In the genomic region with DNA sequence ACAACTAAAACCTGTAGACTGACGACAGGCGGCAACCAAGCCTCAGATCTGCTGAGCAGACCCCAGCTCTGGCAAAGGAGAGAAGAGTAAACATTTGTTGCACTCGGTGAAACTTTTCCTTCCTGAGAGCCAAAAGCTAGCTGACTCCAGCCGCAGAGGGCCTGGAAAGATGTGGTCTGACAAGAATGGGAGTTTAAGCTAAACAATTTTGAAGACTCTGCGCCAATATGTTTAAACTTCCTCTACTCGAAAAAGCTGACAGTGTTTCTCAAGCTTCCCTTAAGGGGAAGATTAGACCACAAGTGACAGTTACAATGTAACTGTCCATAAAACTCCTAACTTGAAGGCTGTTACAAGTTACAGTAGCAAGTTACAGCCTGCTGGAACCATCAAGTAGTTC, we compare ENCODE assay signal across 11 mouse cellular contexts. TPM values are rescaled to one million over a fixed set of nuclear protein-coding genes. Genes with fewer than 3 reads are reported as not detected.
DNase-seq lines count a peak whose midpoint lies in the region; ATAC-seq and TF ChIP-seq lines count a peak whose summit lies in the region.
"Had no signal": no experiment of that assay in that cellular context is flagged by ENCODE, and none has a peak within 500 bp of the region (broad histone marks: within the 10 kb centered on the region; RNA-seq: fewer than 3 reads in every experiment).

No protein-coding gene starts in this region.

- 34% methylated on average over 6 of the region's 6 CpGs for WGBS in embryonic facial prominence, embryonic 14.5 days
- whole genome bisulfite sequencing in embryonic facial prominence, embryonic 10.5 days, result 72% methylated on average over 6 of the region's 6 CpGs
- WGBS in limb, embryonic 14.5 days, result 38% methylated on average over 6 of the region's 6 CpGs
- WGBS in limb, embryonic 10.5 days, result 51% methylated on average over 6 of the region's 6 CpGs
- WGBS in forebrain, embryonic 16.5 days, result 87% methylated on average over 6 of the region's 6 CpGs
- WGBS in midbrain, embryonic 13.5 days, result 81% methylated on average over 6 of the region's 6 CpGs

- peak; percentile 83 for DNase-seq in embryonic facial prominence, embryonic 14.5 days (ENCODE audit: low spot score)
- DNase-seq in embryonic facial prominence, embryonic 10.5 days (ENCODE audit: low spot score), result no peak
- peak; percentile 44 for DNase-seq in limb, embryonic 14.5 days (ENCODE audit: low spot score)
- DNase-seq in limb, embryonic 10.5 days (ENCODE audit: low spot score), result no peak
- DNase-seq: gastrocnemius, postnatal 25 days; left cerebral cortex, postnatal 4 days had no signal

- no peak overlapping the region for H3K4me2 ChIP-seq in embryonic facial prominence, embryonic 14.5 days (ENCODE audit: low read depth, low read length)
- no peak overlapping the region for H3K4me2 ChIP-seq in limb, embryonic 14.5 days (replicated peaks; ENCODE audit: low read depth, low read length, severe bottlenecking)
- H3K4me2 ChIP-seq in forebrain, embryonic 16.5 days (ENCODE audit: low read length), result no peak overlapping the region
- H3K4me2 ChIP-seq in midbrain, embryonic 13.5 days (replicated peaks), result no peak overlapping the region

- H3K4me1 ChIP-seq in embryonic facial prominence, embryonic 14.5 days (ENCODE audit: control insufficient read depth, insufficient read depth, low read length), result peaks cover 6% of the 10 kb centered on the region; the same call in 1 of the 2 replicates
- H3K4me1 ChIP-seq in embryonic facial prominence, embryonic 10.5 days, result peaks cover 26% of the 10 kb centered on the region
- H3K4me1 ChIP-seq in limb, embryonic 14.5 days (ENCODE audit: control insufficient read depth, insufficient read depth, low read length), result 0 out of 2 replicates have a peak, but pooled peaks cover 4% of the 10 kb centered on the region
- H3K4me1 ChIP-seq in limb, embryonic 10.5 days, result 0 out of 2 replicates have a peak, but pooled peaks cover 3% of the 10 kb centered on the region
- no peaks in the 10 kb centered on the region for H3K4me1 ChIP-seq in forebrain, embryonic 16.5 days (replicated peaks; ENCODE audit: control insufficient read depth, insufficient read depth, low read length)
- peaks cover 5% of the 10 kb centered on the region; the same call in 1 of the 2 replicates for H3K4me1 ChIP-seq in midbrain, embryonic 13.5 days (replicated peaks)

- no peaks in the 10 kb centered on the region for H3K36me3 ChIP-seq in embryonic facial prominence, embryonic 14.5 days (ENCODE audit: control insufficient read depth, insufficient read depth, low read length)
- no peaks in the 10 kb centered on the region for H3K36me3 ChIP-seq in embryonic facial prominence, embryonic 10.5 days (replicated peaks)
- H3K36me3 ChIP-seq in limb, embryonic 14.5 days (ENCODE audit: control insufficient read depth, insufficient read depth, low read length), result no peaks in the 10 kb centered on the region
- H3K36me3 ChIP-seq in limb, embryonic 10.5 days, result no peaks in the 10 kb centered on the region
- no peaks in the 10 kb centered on the region for H3K36me3 ChIP-seq in forebrain, embryonic 16.5 days (ENCODE audit: control insufficient read depth, insufficient read depth)
- H3K36me3 ChIP-seq in midbrain, embryonic 13.5 days, result no peaks in the 10 kb centered on the region

- no peak for TF ChIP-seq POLR2A in limb, embryonic 14.5 days (IDR thresholded peaks at IDR 0.05; ENCODE audit: borderline replicate concordance, extremely low read depth, insufficient read depth, insufficient read length)

- no peak overlapping the region for H3K4me3 ChIP-seq in embryonic facial prominence, embryonic 14.5 days (ENCODE audit: low read depth, low read length)
- H3K4me3 ChIP-seq in embryonic facial prominence, embryonic 10.5 days, result no peak overlapping the region
- H3K4me3 ChIP-seq in limb, embryonic 14.5 days (replicated peaks; ENCODE audit: low read length), result no peak overlapping the region
- no peak overlapping the region for H3K4me3 ChIP-seq in limb, embryonic 10.5 days
- H3K4me3 ChIP-seq in forebrain, embryonic 16.5 days (replicated peaks; ENCODE audit: low read length), result no peak overlapping the region
- H3K4me3 ChIP-seq in midbrain, embryonic 13.5 days (replicated peaks), result no peak overlapping the region

- no peak overlapping the region for H3K27ac ChIP-seq in embryonic facial prominence, embryonic 14.5 days (replicated peaks; ENCODE audit: low read depth, low read length)
- H3K27ac ChIP-seq in embryonic facial prominence, embryonic 10.5 days (replicated peaks), result no peak overlapping the region
- no peak overlapping the region for H3K27ac ChIP-seq in limb, embryonic 14.5 days (replicated peaks; ENCODE audit: low read depth, low read length)
- no peak overlapping the region for H3K27ac ChIP-seq in limb, embryonic 10.5 days
- H3K27ac ChIP-seq in forebrain, embryonic 16.5 days (ENCODE audit: low read length), result no peak overlapping the region
- no peak overlapping the region for H3K27ac ChIP-seq in midbrain, embryonic 13.5 days

- no peak for ATAC-seq in embryonic facial prominence, embryonic 14.5 days (ENCODE audit: low read depth)
- no peak for ATAC-seq in limb, embryonic 14.5 days (ENCODE audit: low FRiP score, low read depth)
- ATAC-seq in hematopoietic stem cell, adult 5-6 weeks (replicated peaks in 1 of 2; ENCODE audit: insufficient read depth in 1 of 2, low FRiP score in 2 of 2, low TSS enrichment in 1 of 2, low read depth in 1 of 2, poor library complexity in 2 of 2, severe bottlenecking in 2 of 2), result peak; percentile 42 to 54
- peak; percentile 64 for ATAC-seq in megakaryocyte progenitor cell, adult 5-6 weeks (replicated peaks; ENCODE audit: poor library complexity)
- no peak for ATAC-seq in forebrain, embryonic 16.5 days
- no peak for ATAC-seq in midbrain, embryonic 13.5 days
- ATAC-seq: inflammation-experienced regulatory T-cells, adult 6 months had no signal

- H3K9ac ChIP-seq in embryonic facial prominence, embryonic 14.5 days (ENCODE audit: low read depth, low read length), result no peak overlapping the region
- no peak overlapping the region for H3K9ac ChIP-seq in limb, embryonic 14.5 days (ENCODE audit: low read depth, low read length, severe bottlenecking)
- no peak overlapping the region for H3K9ac ChIP-seq in forebrain, embryonic 16.5 days (replicated peaks; ENCODE audit: low read depth, low read length)
- H3K9ac ChIP-seq in midbrain, embryonic 13.5 days (replicated peaks), result no peak overlapping the region

- H3K27me3 ChIP-seq in embryonic facial prominence, embryonic 14.5 days (replicated peaks; ENCODE audit: control insufficient read depth, insufficient read depth, low read length), result no peaks in the 10 kb centered on the region
- no peaks in the 10 kb centered on the region for H3K27me3 ChIP-seq in embryonic facial prominence, embryonic 10.5 days (replicated peaks; ENCODE audit: low read depth, poor library complexity, severe bottlenecking)
- no peaks in the 10 kb centered on the region for H3K27me3 ChIP-seq in limb, embryonic 14.5 days (ENCODE audit: control insufficient read depth, insufficient read depth, low read length)
- peaks cover 5% of the 10 kb centered on the region; the same call in 1 of the 2 replicates for H3K27me3 ChIP-seq in limb, embryonic 10.5 days (ENCODE audit: low read depth, poor library complexity, severe bottlenecking)
- H3K27me3 ChIP-seq in forebrain, embryonic 16.5 days (replicated peaks; ENCODE audit: control insufficient read depth, insufficient read depth, low read length), result no peaks in the 10 kb centered on the region
- no peaks in the 10 kb centered on the region for H3K27me3 ChIP-seq in midbrain, embryonic 13.5 days

- no peaks in the 10 kb centered on the region for H3K9me3 ChIP-seq in embryonic facial prominence, embryonic 14.5 days (ENCODE audit: control insufficient read depth, low read length)
- H3K9me3 ChIP-seq in embryonic facial prominence, embryonic 10.5 days, result no peaks in the 10 kb centered on the region
- H3K9me3 ChIP-seq in limb, embryonic 14.5 days (ENCODE audit: control insufficient read depth, low read length), result no peaks in the 10 kb centered on the region
- H3K9me3 ChIP-seq in limb, embryonic 10.5 days (replicated peaks), result no peaks in the 10 kb centered on the region
- no peaks in the 10 kb centered on the region for H3K9me3 ChIP-seq in forebrain, embryonic 16.5 days (ENCODE audit: control insufficient read depth, low read length)
- H3K9me3 ChIP-seq in midbrain, embryonic 13.5 days, result no peaks in the 10 kb centered on the region

RNA-seq across cellular contexts. Expression of gene Pik3r1, which starts 25.4 kb away (rescaled TPM):
- polyA plus RNA-seq in embryonic facial prominence, embryonic 14.5 days (2014; fragmentation: Nextera tagmentation; extraction: Ambion mirVana), result 45.9 and 49.1 TPM in 2 replicates
- 14.7 and 18.9 TPM in 2 replicates for polyA plus RNA-seq in embryonic facial prominence, embryonic 10.5 days (2016; fragmentation: Nextera tagmentation; extraction: Ambion mirVana)
- 26.7 and 29.2 TPM in 2 replicates for polyA plus RNA-seq in limb, embryonic 14.5 days (2012; rRNA removed)
- 58.5 and 62.2 TPM in 2 replicates for polyA plus RNA-seq in limb, embryonic 14.5 days (2014; fragmentation: Nextera tagmentation; extraction: Ambion mirVana)
- 9.8 and 13.9 TPM in 2 replicates for polyA plus RNA-seq in limb, embryonic 10.5 days (2016; fragmentation: Nextera tagmentation; extraction: Ambion mirVana)
- total RNA-seq in hematopoietic stem cell, adult 5-6 weeks (2017), result 167 and 187 TPM in 2 replicates
- total RNA-seq in megakaryocyte progenitor cell, adult 5-6 weeks (2015), result 88.5 and 90.8 TPM in 2 replicates
- total RNA-seq in megakaryocyte progenitor cell, adult 5-6 weeks (2017), result 84.9 and 106 TPM in 2 replicates
- 36.4 and 42.7 TPM in 2 replicates for polyA plus RNA-seq in forebrain, embryonic 16.5 days (2015; fragmentation: Nextera tagmentation; extraction: Ambion mirVana)
- polyA plus RNA-seq in midbrain, embryonic 13.5 days (2015; fragmentation: Nextera tagmentation; extraction: Ambion mirVana), result 34.1 and 36.9 TPM in 2 replicates

Comparison
In these comparisons a context has a peak if more than half of its experiments do, and no peak if none do; other contexts are left out.
1. DNase-seq: peak in embryonic facial prominence, embryonic 14.5 days (single experiment) and limb, embryonic 14.5 days (single experiment); none in embryonic facial prominence, embryonic 10.5 days (single experiment) and limb, embryonic 10.5 days (single experiment).
2. ATAC-seq: peak in hematopoietic stem cell, adult 5-6 weeks (2 of 2) and megakaryocyte progenitor cell, adult 5-6 weeks (single experiment); none in embryonic facial prominence, embryonic 14.5 days (single experiment), limb, embryonic 14.5 days (single experiment), forebrain, embryonic 16.5 days (single experiment) and midbrain, embryonic 13.5 days (single experiment).